Mouse (Mus musculus): ENCODE data around the gene Zswim4. TPM values are rescaled to one million over a fixed set of nuclear protein-coding genes. Genes with fewer than 3 reads are reported as not detected.

The Zswim4 gene
- polyA plus RNA-seq (2015; fragmentation: Illumina TruSeq; extraction: RNeasy Lipid Tissue Mini Kit (QIAGEN cat#74804); ENCODE audit: insufficient read depth, low replicate concordance) = 1.9 TPM

GRCm38 (mm10) chr8:84236998-84237473 is at the start of gene Zswim4:
Zswim4 (minus strand) TSS chr8:84237055.

DNA sequence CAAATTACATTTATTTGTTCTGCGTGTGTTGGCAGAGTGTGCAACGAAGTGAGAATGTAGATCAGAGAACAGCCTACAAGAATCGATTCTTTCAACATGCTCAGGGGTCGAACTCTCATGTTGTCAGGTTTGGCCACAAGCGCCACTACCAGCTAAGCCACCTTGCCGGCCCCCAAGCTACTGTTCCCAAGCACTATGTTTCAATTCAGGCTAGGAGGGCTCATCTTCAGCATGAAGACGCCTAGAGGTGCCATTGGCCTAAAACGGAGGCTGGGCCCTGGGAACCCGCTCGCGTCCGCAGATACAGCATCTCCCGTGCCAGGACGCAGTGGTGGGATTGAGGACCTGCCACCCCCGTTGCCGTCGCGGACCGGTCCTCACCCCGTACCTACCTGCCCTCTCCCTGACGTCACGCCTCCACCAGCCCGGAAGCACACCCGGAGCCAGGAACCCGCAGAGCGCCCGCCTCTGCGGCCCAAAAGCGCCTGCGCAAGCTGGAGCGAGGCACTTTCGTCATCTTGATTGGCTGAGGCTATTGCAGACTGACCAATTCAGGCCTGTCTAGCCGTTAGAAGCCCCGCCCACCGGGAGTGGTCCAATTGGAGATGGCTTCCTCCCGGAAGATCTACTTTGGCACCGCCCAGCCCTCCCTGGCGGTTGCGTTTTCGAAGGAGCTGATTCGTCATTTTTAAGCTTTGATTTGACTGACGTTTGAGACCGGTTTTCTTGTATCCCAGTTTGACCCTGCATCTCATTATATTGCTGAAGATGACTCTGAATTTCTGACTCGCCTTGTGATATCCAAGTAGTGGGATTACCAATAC is 33.3 kb upstream of the Zswim4 start, which contains the start of gene Ccdc130:
Ccdc130 (minus strand) TSS at position 431 of the 824 bp plus-strand sequence.

GRCm38 (mm10) chr8:84256822-84257610 is 20.2 kb upstream of the Zswim4 start, which contains the start of gene Mri1:
Mri1 (minus strand) TSS chr8:84257326.

DNA sequence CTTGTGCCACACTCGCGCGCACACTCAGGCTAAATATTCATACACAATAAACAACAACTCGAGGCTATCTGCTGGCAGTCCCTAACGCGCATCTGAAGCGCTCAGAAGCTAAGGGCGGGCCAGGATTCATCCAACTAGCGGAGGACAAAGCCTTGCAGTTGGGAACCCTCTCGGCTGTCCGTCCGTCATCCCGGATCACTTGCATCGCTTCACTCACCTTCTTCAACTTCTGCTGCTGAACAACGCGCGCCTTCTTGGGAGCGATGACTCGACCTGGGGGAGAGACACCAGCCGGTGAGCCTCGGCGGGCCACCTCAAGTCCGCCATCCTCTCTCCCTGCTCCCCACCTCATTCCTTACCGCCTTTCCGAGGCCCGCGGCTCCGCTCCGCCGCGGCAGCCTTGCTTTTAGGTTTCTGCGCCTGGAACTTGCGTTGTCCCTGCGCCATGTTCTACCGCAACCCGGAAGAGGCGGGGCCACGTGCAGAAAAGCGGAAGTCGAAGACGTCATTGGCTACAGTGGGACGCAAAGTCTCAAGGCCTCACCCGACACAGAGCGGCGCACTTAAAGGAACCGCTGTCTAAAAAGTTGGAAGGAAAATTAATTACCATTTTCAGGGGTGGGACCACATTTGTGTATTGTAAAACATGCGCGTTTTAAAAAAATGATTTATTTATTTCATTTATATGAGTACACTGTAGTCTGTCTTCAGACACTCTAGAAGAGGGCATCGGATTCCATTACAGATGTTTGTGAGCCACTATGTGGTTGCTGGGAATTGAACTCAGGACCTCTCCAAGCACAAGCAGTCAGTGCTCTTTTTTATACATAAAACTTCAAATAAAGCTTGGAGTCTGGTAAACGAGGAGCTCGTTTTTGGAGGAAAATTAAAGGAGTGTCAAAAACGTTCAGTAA is 12.7 kb upstream of the Zswim4 start, which contains the start of gene D8Ertd738e:
D8Ertd738e (minus strand) TSS at position 463 of the 914 bp plus-strand sequence.

GRCm38 (mm10) chr8:84185117-84185516 is 51.7 kb downstream of the Zswim4 start, which contains the start of gene Nanos3:
Nanos3 (minus strand) TSS chr8:84185217.

Other genes with a start within 250 kb of the Zswim4 start
- 27.6 TPM for gene Samd1, start 239.4 kb downstream of the Zswim4 start, polyA plus RNA-seq (2015; fragmentation: Illumina TruSeq; extraction: RNeasy Lipid Tissue Mini Kit (QIAGEN cat#74804); ENCODE audit: insufficient read depth, low replicate concordance)
- 0.57 TPM for gene 1700067K01Rik, start 235.6 kb downstream of the Zswim4 start, polyA plus RNA-seq (2015; fragmentation: Illumina TruSeq; extraction: RNeasy Lipid Tissue Mini Kit (QIAGEN cat#74804); ENCODE audit: insufficient read depth, low replicate concordance)
- not detected for gene 2210011C24Rik, start 224.9 kb downstream of the Zswim4 start, polyA plus RNA-seq (2015; fragmentation: Illumina TruSeq; extraction: RNeasy Lipid Tissue Mini Kit (QIAGEN cat#74804); ENCODE audit: insufficient read depth, low replicate concordance)
- 0.30 TPM for gene Palm3, start 215.6 kb downstream of the Zswim4 start, polyA plus RNA-seq (2015; fragmentation: Illumina TruSeq; extraction: RNeasy Lipid Tissue Mini Kit (QIAGEN cat#74804); ENCODE audit: insufficient read depth, low replicate concordance)
- 60.8 TPM for gene Il27ra, start 194.5 kb downstream of the Zswim4 start, polyA plus RNA-seq (2015; fragmentation: Illumina TruSeq; extraction: RNeasy Lipid Tissue Mini Kit (QIAGEN cat#74804); ENCODE audit: insufficient read depth, low replicate concordance)
- not detected for gene Rln3, start 192.1 kb downstream of the Zswim4 start, polyA plus RNA-seq (2015; fragmentation: Illumina TruSeq; extraction: RNeasy Lipid Tissue Mini Kit (QIAGEN cat#74804); ENCODE audit: insufficient read depth, low replicate concordance)
- gene Gm10643, start 171.9 kb downstream of the Zswim4 start, polyA plus RNA-seq (2015; fragmentation: Illumina TruSeq; extraction: RNeasy Lipid Tissue Mini Kit (QIAGEN cat#74804); ENCODE audit: insufficient read depth, low replicate concordance) = 2.0 TPM
- 10.4 TPM for gene Rfx1, start 170.2 kb downstream of the Zswim4 start, polyA plus RNA-seq (2015; fragmentation: Illumina TruSeq; extraction: RNeasy Lipid Tissue Mini Kit (QIAGEN cat#74804); ENCODE audit: insufficient read depth, low replicate concordance)
- gene Dcaf15, start 132.3 kb downstream of the Zswim4 start, polyA plus RNA-seq (2015; fragmentation: Illumina TruSeq; extraction: RNeasy Lipid Tissue Mini Kit (QIAGEN cat#74804); ENCODE audit: insufficient read depth, low replicate concordance) = 17.1 TPM
- gene Podnl1, start 111.1 kb downstream of the Zswim4 start, polyA plus RNA-seq (2015; fragmentation: Illumina TruSeq; extraction: RNeasy Lipid Tissue Mini Kit (QIAGEN cat#74804); ENCODE audit: insufficient read depth, low replicate concordance) = 4.2 TPM
- gene Cc2d1a, start 89.1 kb downstream of the Zswim4 start, polyA plus RNA-seq (2015; fragmentation: Illumina TruSeq; extraction: RNeasy Lipid Tissue Mini Kit (QIAGEN cat#74804); ENCODE audit: insufficient read depth, low replicate concordance) = 5.1 TPM
- 0.68 TPM for gene 4930432K21Rik, start 89.0 kb downstream of the Zswim4 start, polyA plus RNA-seq (2015; fragmentation: Illumina TruSeq; extraction: RNeasy Lipid Tissue Mini Kit (QIAGEN cat#74804); ENCODE audit: insufficient read depth, low replicate concordance)
- gene Nanos3, start 51.8 kb downstream of the Zswim4 start, polyA plus RNA-seq (2015; fragmentation: Illumina TruSeq; extraction: RNeasy Lipid Tissue Mini Kit (QIAGEN cat#74804); ENCODE audit: insufficient read depth, low replicate concordance) = not detected
- 66.9 TPM for gene D8Ertd738e, start 12.7 kb upstream of the Zswim4 start, polyA plus RNA-seq (2015; fragmentation: Illumina TruSeq; extraction: RNeasy Lipid Tissue Mini Kit (QIAGEN cat#74804); ENCODE audit: insufficient read depth, low replicate concordance)
- gene Mri1, start 20.3 kb upstream of the Zswim4 start, polyA plus RNA-seq (2015; fragmentation: Illumina TruSeq; extraction: RNeasy Lipid Tissue Mini Kit (QIAGEN cat#74804); ENCODE audit: insufficient read depth, low replicate concordance) = 18.2 TPM
- 21.0 TPM for gene Ccdc130, start 33.3 kb upstream of the Zswim4 start, polyA plus RNA-seq (2015; fragmentation: Illumina TruSeq; extraction: RNeasy Lipid Tissue Mini Kit (QIAGEN cat#74804); ENCODE audit: insufficient read depth, low replicate concordance)
- gene Cacna1a, start 151.4 kb upstream of the Zswim4 start, polyA plus RNA-seq (2015; fragmentation: Illumina TruSeq; extraction: RNeasy Lipid Tissue Mini Kit (QIAGEN cat#74804); ENCODE audit: insufficient read depth, low replicate concordance) = 1.6 TPM

Measured in spleen, adult 10 weeks (tissue).